Mouse (Mus musculus) adrenal gland, postnatal 4 days (tissue): ENCODE results near the gene Opcml. TPM values are rescaled to one million over a fixed set of nuclear protein-coding genes. Genes with fewer than 3 reads are reported as not detected.
A peak's percentile ranks its signal among the peaks of the same experiment; 100 is the strongest.

Source experiments
- DNase-seq, 2 experiments: peaks; one replicate each; pipeline ENCODE4 v3.0.0; 2021 to 2022; ENCODE audit warnings: low spot score in 2 of 2, mixed read lengths in 2 of 2
- total RNA-seq, 2 experiments: library from RNA; stranded (reverse); gene quantifications; 2 replicates each; pipeline ENCODE4 v1.2.3; 2021

The Opcml gene
- total RNA-seq, 2 experiments from 2014 or later = 1.8 to 2.6 TPM

DNA sequence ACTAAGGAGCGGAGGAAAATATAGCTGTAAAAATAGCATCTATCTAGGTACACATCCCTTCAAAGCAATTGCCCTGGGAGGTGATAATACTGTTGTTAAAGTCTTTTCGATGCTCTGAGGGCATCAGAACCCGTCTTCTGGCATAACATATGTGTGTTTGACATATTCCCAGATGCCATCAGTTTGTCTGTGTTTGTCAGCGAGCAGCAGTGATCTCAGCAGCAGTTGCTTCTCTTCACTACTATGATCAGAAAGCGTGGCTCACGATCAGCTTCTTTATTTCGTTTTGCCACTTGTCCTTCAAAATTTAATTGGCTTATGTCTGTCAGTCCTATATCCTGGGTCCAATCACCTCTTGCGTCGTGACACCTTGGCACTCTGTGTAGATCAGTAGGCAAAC lies 447.9 kb downstream of the Opcml start:
- DNase-seq = no peak

DNA sequence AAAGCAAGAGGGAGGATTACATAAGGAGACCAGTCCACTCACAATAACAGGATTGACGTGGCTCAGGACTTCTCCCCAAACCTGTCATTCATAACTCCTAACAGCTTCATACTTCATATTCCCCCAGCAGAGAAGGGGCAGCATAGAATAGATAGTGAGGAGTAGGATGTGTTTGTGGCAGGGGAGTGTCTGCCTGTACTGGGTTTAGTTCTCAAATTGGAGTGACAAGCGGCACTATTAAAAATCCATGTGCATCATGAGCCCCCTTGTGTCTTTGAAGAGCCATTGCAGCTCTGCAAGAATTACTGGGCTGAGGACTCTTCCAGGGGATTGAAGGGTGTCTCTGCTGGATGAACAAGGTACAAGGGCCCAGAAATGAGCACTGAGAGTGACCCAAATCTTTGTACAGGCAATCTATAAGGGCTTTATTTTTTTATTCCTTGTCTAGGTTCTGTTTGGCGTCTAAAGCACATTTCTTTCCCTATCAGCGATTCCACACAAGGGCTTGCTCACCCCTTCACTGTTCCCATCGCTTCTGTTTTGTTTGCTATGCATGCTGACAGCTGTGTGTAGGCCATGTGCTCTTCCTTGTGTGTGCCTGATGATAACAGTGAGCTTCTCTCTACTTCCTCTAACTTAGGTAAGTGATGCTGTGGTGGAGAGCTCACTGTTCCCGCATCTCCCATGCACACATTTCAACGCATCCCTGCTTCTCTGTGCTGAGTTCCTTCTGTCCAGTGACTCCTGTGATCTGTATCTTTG lies 457.3 kb downstream of the Opcml start:
- no peak for DNase-seq

DNA sequence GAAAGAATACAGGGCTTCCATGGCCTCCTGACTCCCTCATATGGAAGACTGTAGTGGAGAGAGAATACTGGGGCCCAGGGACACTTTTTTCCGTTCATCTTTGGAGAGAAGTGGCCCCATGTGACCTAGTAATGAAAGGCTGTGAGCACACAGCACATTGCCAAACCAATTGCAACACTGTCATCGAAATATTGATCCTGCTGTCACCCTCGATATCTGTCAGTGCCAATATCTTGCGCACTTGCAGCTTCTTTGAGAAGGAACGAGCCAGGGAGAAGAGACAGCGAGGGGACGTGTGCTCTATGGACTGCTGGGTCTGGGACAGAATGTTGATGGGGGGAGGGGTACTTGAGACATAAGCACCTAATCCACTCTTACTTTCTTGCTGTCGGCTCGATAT lies 460.8 kb downstream of the Opcml start:
- no peak for DNase-seq

DNA sequence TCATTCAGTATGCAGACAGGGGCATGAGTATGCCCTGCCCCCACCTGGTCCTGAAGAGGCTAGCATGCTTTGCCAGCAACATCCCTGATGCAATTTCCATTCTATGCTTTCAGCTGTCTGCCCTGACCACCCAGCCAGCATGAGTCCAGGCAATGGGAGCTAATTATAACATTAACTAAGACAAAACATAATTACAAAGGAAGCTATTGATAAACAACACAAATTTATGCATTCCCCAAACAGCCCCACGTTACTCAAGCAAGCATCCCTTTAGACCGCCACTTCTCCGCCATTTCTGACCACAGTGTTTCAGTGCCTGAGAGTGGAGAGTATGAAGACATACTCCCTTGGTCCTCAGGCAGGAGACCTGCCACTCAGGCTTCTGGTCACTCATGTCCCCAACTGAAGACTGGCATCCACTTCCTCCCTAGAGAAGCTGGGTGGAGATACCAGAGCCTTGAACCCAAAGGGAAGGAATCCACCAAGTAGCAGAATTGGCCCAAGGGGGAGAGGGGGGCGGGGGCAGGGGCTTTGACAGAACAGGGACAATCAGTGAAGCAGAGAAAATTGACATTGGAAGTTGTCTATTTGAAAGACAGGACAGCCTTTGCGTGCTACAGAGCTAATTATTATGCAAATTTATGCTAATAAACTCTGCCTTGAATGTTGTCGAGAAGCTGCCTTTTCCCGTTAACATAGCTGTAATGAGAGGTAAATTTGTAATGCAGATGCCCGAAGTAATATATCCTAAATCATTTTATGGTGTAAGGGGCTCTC lies 464.7 kb downstream of the Opcml start:
- no peak for DNase-seq

DNA sequence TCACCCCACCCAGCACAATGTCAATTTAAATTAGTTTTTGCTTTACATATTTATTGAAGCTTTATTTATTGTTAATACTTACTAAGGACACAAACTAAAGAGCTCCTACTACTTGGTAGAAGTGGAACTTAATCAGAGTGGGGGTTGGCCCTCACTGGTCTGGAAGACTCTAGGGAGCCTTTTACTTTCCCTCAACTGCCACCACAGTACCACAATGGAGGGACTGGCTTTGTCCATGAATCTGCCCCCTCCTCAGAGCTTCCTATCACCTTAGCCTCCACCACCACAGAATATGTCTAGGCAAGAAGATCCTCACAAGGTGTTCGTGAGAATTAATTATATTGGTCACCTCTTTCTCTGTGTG lies 465.3 kb downstream of the Opcml start:
- DNase-seq = no peak

DNA sequence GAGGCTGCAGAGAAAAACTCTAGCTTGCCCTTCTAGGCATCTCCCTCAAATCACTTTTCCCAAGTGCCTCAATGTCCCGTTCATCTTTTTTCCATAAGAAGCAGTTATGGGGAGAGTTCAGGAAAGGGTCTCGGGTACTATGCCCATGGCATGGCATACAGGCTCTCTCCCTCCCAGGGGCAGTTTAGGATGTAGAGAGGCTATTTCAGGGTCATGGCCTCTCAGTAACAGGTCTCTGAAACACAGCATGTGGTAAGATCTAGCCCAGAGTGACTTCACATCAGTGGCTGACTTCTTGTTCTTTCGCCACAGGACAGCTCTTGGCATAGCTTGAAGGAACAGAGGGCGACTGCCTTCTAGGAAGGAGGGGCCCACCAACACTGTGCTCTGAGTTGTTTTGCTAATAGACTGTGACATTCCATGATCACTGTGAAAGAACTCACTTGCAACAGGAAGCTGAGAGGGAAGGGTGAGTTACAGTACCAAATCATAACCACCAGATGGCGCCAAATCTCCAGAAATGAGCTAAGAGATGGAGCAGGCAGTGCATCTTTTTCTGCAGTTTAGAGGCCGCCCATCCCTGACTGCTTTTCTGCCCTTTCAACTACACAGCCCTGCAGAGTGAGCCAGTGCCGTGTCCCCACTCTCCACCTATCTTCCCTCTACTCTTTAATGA lies 470.6 kb downstream of the Opcml start:
- peak; percentile 23 to 36 for DNase-seq

DNA sequence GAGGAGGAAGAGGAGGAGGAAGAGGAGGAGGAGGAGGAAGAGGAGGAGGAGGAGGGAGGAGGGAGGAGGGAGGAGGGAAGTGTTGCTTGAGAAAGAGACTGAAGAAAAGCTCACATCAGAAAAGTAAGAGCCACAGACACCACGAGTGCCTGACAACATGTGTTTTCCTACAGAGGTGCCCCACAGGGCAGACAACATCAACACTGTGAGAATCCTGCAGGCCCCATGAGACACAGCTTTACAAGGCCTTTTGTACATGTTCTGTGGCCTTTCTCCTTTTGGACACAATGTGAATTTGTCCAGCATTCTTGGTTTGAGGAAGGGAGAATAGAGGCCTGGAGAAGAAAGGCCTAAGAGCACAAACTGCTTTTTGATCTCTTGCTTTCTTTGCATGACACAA lies 471.4 kb downstream of the Opcml start:
- DNase-seq = no peak

DNA sequence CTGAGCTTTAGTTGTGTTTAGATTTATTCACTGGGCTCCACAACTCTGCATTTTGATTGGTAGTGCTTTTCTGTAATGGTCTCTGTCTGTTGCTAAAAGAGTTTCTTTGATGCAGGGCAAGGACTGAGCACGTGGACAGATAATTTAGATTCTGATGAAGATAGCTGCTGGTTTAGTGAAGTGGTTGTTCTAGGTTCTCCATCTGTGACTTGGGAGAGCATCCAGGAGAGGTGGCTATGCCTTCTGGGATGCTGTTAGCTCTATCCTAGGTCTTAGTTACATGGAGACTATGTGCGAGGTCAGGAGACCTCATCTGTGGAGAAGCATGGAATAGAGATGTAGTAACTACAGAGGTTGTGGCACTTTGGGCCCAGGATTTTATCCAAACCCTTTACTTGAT lies 472.3 kb downstream of the Opcml start:
- DNase-seq = no peak

DNA sequence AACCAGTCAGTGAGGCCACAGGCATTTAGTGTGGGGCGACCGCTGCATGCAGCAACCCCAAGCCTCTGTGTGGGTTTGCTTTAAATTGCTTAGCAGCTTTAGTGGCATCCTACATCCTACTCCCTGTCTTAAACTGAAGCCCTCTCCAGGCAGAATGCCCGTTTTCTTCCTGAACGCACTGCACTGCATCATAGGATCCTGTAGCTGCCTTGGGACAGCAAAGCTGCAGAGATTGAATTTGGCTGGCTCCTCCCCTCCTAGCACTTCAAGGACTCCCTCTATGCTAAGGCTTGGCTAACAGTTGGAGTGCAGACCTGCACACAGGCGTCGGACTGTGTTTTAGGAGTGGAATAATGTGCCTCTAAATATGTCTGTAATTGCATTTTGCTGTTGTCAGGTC lies 474.2 kb downstream of the Opcml start:
- DNase-seq = no peak

DNA sequence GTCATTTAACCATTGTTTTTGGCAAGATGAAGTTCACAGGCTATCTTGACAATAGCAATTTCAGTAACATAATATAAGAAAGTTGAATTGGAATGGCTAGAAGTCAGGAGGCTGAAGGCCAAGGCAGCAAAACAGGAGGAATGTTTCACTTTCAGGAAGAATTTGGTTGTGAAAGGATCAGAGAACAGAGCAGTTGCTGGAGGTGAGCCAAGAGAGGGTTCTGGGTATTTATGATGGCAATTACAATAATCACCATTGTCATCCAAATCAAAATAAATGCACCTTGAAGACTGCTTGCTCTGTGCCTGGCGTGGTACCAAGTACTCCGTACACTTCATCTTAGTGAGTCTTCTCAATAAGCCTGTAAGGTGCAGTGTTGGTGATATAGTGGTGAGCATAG lies 483.2 kb downstream of the Opcml start:
- no peak for DNase-seq

DNA sequence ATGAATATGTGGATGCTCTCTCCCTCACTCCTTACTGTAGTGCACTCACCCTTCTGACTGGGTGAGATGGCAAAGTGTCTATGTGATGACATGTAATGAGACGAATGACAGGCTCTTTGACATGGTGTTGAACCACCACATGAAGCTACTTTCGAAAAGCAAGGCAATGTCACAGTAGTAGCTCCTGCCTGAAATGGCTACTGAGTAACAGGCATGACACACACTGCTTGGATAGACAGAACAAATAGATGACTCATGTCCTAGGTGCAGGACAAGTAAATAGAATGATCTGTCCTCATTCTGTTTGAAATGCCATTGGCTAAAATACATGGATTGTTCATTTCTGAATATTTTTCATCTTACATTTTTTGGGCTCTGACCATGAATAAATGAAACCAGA lies 488.0 kb downstream of the Opcml start:
- no peak for DNase-seq

DNA sequence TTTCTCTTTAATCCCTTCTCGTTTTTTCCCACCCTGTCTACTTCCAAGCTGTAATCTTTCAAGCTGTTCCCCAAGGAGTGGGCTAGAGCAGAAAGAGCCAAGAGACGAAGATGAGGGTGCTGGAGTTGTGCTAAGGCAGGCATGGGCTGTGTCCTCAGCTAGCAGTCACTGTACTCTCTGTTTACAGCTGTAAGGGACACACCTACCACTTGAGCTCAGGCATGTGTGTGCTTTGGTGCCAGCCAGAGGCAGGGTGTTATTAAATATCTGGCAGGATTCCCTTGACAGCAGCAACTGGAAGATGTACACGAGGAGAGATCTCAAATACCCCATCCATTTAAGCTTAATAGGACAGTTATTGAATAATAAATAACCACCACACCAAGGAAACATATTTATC lies 490.4 kb downstream of the Opcml start:
- no peak for DNase-seq

DNA sequence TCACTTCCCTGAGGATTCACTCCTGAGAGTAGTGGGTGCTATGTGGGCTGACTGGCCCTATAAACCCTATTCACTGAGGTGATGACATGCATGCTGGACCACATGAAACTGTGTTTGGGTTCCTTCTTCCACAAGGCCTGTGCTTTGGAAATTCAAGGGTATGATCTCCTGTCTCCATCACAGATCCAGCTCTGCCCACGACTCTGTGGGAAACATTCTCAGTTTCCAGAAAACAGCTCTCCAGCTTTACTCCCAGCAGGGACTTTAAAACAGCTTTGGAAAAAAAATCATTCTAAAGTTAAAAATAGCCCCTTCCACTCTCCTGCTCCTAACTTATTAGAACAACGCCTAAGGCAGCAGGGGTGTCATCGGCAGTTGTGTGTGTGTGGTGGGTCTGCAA lies 491.0 kb downstream of the Opcml start:
- DNase-seq = no peak

DNA sequence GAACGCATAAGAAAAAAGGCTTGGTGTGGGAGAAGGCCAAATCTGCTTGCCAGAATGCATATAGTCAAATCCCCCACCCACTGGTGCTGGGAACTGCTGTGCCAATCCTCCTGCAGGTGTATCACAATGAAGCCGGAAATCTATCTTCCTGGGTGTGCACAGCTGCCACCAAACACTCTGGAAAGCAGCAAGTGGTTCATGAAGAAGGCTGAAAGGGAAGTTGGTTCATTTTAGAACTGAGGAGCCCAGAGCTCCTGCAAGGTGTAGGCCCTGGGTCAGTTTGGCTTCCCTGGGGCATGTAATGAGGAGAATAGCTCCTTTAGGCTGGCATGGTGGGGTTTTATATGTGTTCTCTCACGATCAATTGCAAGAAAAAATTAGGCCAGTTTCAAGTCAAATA lies 494.4 kb downstream of the Opcml start:
- no peak for DNase-seq

DNA sequence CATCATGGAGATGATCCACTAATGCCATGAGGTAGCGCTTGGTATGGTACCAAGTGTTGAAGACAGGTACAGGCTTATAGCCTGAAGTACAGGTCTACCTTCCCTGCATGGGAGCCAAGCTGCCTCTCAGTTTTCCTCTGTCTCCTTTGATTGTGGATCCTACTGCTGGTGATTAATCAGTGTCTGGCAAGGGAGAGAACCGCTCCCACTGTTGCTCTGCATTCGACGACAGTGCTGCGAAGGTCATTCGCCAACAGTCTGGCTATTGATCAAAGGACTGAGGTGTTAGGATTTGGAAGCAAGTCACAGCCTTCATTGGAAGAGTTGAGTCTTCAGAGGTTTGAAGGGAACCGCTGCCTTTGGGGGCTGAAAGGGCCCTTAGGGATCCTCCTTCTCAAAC lies 495.8 kb downstream of the Opcml start:
- DNase-seq = no peak

DNA sequence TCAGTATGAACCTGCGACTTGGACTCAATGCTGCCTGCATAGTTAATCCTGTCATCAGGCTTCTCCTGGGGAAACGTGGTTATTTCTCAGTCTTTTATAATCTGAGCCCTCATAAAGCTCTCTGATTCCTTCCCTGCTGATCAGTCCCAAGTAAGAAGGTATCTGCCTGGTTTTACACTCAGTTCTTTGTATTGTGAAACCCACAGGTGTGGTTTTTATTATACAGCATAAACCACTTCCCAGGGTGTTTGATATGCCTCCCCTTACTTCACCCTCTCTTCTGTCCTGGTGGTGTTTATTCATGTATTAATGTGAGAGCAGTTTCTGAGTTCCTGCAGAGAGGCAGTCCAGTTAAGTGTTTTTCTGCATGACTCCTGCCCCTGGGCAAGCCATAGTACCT lies 496.9 kb downstream of the Opcml start:
- DNase-seq = no peak

DNA sequence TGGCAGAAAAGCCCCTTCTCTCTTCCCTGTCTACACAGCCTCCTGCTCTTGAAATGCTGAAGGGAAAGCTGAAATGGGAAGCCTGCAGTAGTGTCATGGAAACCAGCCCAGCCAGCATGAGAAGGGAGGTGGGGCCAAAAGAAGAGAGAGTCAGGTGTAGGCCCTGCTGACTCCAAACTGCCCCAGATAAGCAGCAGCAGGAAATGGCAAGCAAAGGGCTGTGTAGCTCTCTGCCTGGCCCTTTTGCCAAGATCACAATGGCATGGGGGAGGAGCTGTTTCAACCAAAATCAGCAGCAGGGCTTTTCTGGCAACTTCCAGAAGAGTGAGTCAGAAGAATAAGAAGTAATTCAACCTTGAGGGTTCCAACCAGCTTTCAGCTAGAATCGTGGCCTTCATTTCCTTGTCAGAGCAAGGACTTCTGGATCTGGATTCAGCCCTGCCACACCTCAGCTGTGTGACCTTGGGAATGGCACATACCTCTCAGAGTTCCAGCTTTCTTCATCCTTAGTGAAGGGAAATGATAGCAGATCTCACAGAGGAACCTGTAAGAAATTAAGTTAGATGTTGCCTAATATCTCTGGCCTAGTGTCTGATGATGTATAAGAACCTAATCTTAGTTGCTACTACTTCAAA lies 499.2 kb downstream of the Opcml start:
- DNase-seq = peak in 1 of 2 experiments; percentile 6

DNA sequence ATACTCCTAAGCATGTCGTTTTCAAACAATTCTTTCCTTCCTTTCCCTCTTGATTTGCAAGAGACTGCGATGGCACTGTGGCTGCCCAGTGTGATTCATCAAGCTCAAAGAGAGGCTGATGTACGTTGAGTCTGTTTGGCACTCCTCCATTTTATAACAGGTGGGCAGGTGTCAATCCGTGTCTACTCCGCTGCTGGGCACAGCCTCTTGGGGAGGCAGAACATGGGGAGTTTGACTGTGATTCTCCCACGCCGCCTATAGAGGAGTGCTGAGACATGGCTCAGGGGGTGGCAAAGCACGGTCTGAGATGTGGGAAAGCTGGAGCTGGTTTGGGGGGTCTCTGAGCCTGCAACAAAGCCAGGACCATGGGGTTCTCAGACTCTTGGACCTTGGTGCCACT lies 513.1 kb downstream of the Opcml start:
- no peak for DNase-seq

DNA sequence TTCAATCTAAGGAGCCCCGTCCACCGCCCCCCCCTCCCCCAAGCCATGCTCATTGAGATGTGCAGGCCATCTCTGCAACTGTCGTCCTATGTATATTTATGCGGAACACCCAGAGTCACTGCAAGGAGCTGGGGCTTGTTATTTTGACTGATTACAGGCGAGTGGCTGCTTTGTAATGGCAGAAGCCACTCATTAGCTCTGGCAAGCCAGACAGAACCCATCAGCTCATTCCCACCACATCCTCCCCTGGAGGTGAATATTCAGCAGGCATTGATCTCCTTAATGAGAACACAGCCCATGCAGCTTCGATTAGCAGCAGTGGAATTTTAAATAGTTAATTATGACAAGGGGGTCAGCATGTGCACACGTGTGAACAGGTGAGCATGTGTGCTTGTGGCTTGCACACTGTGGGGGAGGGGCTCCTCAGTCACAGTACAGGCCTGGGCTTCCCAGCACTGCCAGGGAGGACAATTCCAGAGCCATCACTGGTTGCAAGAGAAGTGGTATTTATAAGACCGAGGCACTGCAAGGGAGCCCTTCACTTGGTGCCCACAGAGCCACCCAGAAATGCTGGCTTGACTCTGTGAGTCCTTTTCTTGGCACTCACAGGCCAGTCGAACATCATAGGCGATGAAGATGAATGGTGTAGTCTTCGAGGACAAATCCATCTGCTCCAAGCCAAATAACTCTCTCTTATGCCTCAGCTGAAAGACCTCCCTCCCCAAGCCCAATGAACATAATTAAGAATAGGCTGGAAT lies 516.0 kb downstream of the Opcml start:
- no peak for DNase-seq

DNA sequence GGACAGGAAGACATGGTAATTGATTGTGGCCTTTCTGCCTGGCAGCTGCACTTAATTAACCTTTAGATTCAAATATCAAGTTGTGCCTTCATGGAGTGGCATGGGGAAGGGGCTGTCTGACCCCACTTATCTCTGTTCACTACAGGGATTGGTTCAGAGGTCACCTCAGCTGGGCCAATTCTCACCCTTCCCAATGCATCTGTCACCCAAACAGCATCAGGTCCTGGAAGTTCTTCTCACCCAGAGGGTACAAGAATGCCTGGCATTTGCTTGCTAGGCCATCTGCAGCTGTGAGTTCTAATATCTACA lies 516.5 kb downstream of the Opcml start:
- DNase-seq = no peak

DNA sequence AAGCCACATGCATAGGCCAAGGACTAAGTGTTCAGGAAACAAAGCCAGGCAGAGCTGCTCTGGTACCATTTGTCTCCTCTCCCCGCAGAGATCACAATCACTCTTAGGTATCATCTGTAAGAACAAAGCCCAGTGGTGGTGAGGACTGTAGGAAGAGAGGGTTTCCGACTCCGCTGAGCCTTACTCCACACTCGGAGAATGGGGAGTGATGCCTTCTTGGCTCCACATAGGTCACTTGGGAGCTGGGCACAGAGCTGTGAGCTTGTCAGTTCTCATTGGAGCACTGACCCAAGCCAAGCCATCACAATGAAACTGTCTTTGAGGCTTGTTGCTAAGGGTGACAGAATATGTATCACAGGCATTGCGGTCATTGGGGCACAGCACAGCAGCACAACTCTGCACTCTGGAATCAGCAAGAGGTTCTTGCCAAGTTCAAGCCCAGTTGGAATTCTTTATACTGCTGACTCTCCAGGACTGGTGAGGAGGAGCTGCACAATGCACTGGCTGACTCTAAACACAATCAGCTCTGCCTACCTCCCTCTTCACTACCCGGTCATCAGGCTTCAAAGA lies 517.0 kb downstream of the Opcml start:
- DNase-seq = no peak
